Mouse (Mus musculus) limb, embryonic 12.5 days (tissue): Measurements from ENCODE around the gene Hydin. TPM values are rescaled to one million over a fixed set of nuclear protein-coding genes. Genes with fewer than 3 reads are reported as not detected.

Experiments
- ATAC-seq: fragments of 200-750 bp; cut with Nextera tagmentation; 2 replicates; pipeline ENCODE4 v1.8.0; 2017; ENCODE audit warnings: low read depth, moderate TSS enrichment; ENCODE audit not compliant: insufficient number of reproducible peaks, insufficient read depth, low FRiP score, low TSS enrichment
- H3K27ac ChIP-seq: fragments of 300-500 bp; sonication (generic); 2 replicates; pipeline ENCODE4 v1.5.1; 2016; ENCODE audit warnings: mild to moderate bottlenecking, moderate library complexity
- H3K27me3 ChIP-seq: fragments of 300-500 bp; sonication (generic); 2 replicates; pipeline ENCODE4 v1.6.1; 2016; ENCODE audit warnings: mild to moderate bottlenecking, moderate library complexity
- H3K36me3 ChIP-seq: fragments of 300-500 bp; sonication (generic); 2 replicates; pipeline ENCODE4 v1.6.1; 2016; ENCODE audit warnings: mild to moderate bottlenecking, moderate library complexity
- H3K4me1 ChIP-seq: fragments of 300-500 bp; sonication (generic); replicated peaks from 2 replicates; pipeline ENCODE4 v1.6.1; 2016
- H3K4me2 ChIP-seq: fragments of 300-500 bp; sonication (generic); 2 replicates; pipeline ENCODE4 v1.6.1; 2016; ENCODE audit warnings: mild to moderate bottlenecking, moderate library complexity
- H3K4me3 ChIP-seq: fragments of 300-500 bp; sonication (generic); replicated peaks from 2 replicates; pipeline ENCODE4 v1.5.1; 2016; ENCODE audit warnings: mild to moderate bottlenecking
- H3K9ac ChIP-seq: fragments of 300-500 bp; sonication (generic); replicated peaks from 2 replicates; pipeline ENCODE4 v1.6.1; 2016; ENCODE audit warnings: mild to moderate bottlenecking, moderate library complexity
- H3K9me3 ChIP-seq: fragments of 300-500 bp; sonication (generic); 2 replicates; pipeline ENCODE4 v1.6.1; 2016; ENCODE audit warnings: mild to moderate bottlenecking, moderate library complexity
- WGBS: fragments of 180-500 bp; shearing (Covaris S2); methylation state at CpG from one replicate; pipeline ENCODE4 v1.1.7; 2016; 5-methylcytosine and 5-hydroxymethylcytosine counted together
- polyA plus RNA-seq: library from polyadenylated mRNA; unstranded; fragments of >200 nt; fragmentation: Nextera tagmentation; extraction: Ambion mirVana; gene quantifications from 2 replicates; pipeline ENCODE4 v1.2.1, GENCODE M21; 2016

The Hydin gene
- polyA plus RNA-seq, 1 experiment from 2014 or later: 0.16 TPM

- no peaks in the 10 kb centered on the region for H3K4me1 ChIP-seq
- 78% methylated on average over 2 of the region's 2 CpGs for WGBS
- H3K9ac ChIP-seq: no peak overlapping the region
- H3K9me3 ChIP-seq: no peaks in the 10 kb centered on the region
- ATAC-seq: no peak
- no peaks in the 10 kb centered on the region for H3K36me3 ChIP-seq
- no peaks in the 10 kb centered on the region for H3K27me3 ChIP-seq
- H3K27ac ChIP-seq: no peak overlapping the region
- no peak overlapping the region for H3K4me3 ChIP-seq
- no peak overlapping the region for H3K4me2 ChIP-seq
These were observed 177.5 kb downstream of the Hydin start for GRCm38 (mm10) chr8:110444276-110444675.

- Histone ChIP-seq H3K27me3 (no peaks in the 10 kb centered on the region), H3K9ac (no peak overlapping the region), H3K4me3 (no peak overlapping the region), H3K36me3 (no peaks in the 10 kb centered on the region), H3K9me3 (no peaks in the 10 kb centered on the region), H3K4me2 (no peak overlapping the region), H3K27ac (no peak overlapping the region), H3K4me1 (no peaks in the 10 kb centered on the region)
- no peak for ATAC-seq
- 94% methylated on average over 6 of the region's 6 CpGs for WGBS
These were observed 183.7 kb downstream of the Hydin start for GRCm38 (mm10) chr8:110450463-110450862.

- 84% methylated on average over 4 of the region's 4 CpGs for WGBS
- no peak overlapping the region for H3K9ac ChIP-seq
- no peak overlapping the region for H3K4me2 ChIP-seq
These were observed 187.7 kb downstream of the Hydin start for GRCm38 (mm10) chr8:110454466-110454865.

GRCm38 (mm10) chr8:110457424-110457823, 190.6 kb downstream of the Hydin start:
- H3K27me3 ChIP-seq: no peaks in the 10 kb centered on the region
- ATAC-seq: no peak
- no peaks in the 10 kb centered on the region for H3K4me1 ChIP-seq
- no peak overlapping the region for H3K4me3 ChIP-seq
- H3K9me3 ChIP-seq: no peaks in the 10 kb centered on the region
- H3K4me2 ChIP-seq: no peak overlapping the region
- no peak overlapping the region for H3K9ac ChIP-seq
- H3K36me3 ChIP-seq: no peaks in the 10 kb centered on the region
- H3K27ac ChIP-seq: no peak overlapping the region
- WGBS: 82% methylated on average over 4 of the region's 4 CpGs

More at GRCm38 (mm10) chr8:110454466-110454865, 187.7 kb downstream of the Hydin start:
- Histone ChIP-seq H3K4me3 (no peak overlapping the region), H3K27ac (no peak overlapping the region), H3K9me3 (no peaks in the 10 kb centered on the region), H3K36me3 (no peaks in the 10 kb centered on the region), H3K4me1 (no peaks in the 10 kb centered on the region), H3K27me3 (no peaks in the 10 kb centered on the region)
- ATAC-seq: no peak

DNA sequence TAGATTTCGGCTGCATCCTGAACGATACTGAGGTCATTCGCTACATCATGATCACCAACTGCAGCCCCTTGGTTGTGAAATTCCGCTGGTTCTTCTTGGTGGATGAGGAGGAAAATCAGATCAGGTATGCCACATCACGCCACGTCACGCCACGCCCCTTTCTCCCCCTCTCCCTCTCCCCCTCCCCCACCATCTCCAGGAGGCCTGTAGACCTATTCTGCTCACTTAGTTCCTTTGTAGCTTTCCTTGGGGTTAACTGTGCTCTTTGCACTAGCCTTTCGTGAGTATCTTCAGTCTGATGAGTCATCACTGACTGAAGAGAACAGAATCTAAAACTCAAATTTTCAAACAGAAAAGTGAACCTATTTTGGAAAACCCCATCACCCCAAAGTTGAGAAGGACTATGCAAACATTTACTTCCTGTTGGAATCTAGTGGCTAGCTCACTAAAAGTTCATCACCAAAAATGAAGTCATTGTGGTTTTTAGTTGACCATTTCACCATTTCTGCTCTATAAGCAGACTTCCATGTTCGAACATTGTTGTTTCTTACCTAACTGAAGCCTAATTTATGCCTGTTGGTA, 195.9 kb downstream of the Hydin start:
- Histone ChIP-seq H3K9ac (no peak overlapping the region), H3K27ac (no peak overlapping the region), H3K4me2 (no peak overlapping the region), H3K4me3 (no peak overlapping the region), H3K27me3 (no peaks in the 10 kb centered on the region; the same call in 1 of the 2 replicates), H3K4me1 (no peaks in the 10 kb centered on the region), H3K36me3 (no peaks in the 10 kb centered on the region), H3K9me3 (no peaks in the 10 kb centered on the region)
- ATAC-seq: no peak
- 91% methylated on average over 10 of the region's 10 CpGs for WGBS

DNA sequence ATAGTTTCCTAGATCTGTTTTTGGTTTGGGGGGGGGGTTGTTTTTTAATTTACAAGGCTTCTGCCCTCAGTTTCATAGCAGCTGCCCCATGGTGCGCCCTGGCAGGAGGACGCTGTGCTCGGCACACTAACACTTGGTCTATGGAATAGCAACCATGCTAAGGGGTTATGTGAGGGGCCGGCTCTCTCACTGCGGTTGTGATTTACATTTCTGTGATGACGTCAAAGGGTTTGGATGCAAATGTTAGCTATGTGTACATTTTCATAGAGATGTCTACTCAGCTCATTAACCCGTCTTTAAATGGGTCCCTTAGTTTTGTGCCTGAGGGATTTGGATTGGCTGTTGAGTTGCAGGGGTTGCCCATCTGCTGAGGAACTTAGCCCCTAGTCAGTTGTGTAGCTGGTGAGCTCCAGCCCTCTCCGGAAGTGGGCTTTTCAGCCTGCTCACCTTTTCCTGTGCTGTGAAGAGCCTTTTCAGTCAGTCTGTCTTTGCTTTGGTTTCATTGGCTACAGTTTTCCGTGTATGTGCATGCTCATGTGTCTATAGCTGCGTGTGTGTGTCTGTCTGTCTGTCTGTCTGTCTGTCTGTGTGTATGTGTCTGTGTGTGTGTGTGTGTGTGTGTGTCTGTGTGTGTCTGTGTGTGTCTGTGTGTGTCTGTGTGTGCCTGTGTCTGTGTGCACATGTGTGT, 197.1 kb downstream of the Hydin start:
- Histone ChIP-seq H3K27me3 (no peaks in the 10 kb centered on the region; the same call in 1 of the 2 replicates), H3K4me2 (no peak overlapping the region), H3K9me3 (no peaks in the 10 kb centered on the region), H3K36me3 (no peaks in the 10 kb centered on the region), H3K9ac (no peak overlapping the region), H3K4me3 (no peak overlapping the region), H3K27ac (no peak overlapping the region), H3K4me1 (no peaks in the 10 kb centered on the region)
- WGBS: 87% methylated on average over 10 of the region's 10 CpGs
- ATAC-seq: no peak

DNA sequence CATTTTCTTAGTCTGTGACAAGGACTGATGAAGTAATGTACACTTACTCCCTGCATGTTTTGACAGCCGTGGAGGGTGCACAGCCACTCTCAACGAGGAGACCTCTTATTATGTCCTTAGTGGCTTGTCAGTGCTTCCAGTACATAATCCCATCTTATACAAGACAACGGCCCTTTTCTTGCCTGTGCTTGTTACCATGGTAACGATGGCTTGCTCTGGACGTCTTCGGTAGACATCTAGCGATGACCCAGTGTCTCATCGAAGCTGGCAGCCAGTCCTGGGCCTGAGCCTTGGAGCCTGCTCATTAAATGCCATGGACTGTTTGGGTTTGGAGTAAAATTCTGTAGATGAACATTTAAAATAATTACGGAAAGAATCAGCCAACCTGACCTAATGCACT, 198.8 kb downstream of the Hydin start:
- WGBS: 82% methylated on average over 9 of the region's 9 CpGs
- Histone ChIP-seq H3K36me3 (no peaks in the 10 kb centered on the region), H3K4me2 (no peak overlapping the region), H3K9me3 (no peaks in the 10 kb centered on the region), H3K27me3 (no peaks in the 10 kb centered on the region; the same call in 1 of the 2 replicates), H3K9ac (no peak overlapping the region), H3K27ac (no peak overlapping the region), H3K4me1 (no peaks in the 10 kb centered on the region), H3K4me3 (no peak overlapping the region)
- no peak for ATAC-seq

- no peaks in the 10 kb centered on the region for H3K36me3 ChIP-seq
- no peak overlapping the region for H3K4me2 ChIP-seq
- 82% methylated on average over 6 of the region's 6 CpGs for WGBS
- no peaks in the 10 kb centered on the region for H3K27me3 ChIP-seq
- no peak for ATAC-seq
- H3K4me3 ChIP-seq: no peak overlapping the region
- H3K4me1 ChIP-seq: peaks cover 8% of the 10 kb centered on the region
- no peak overlapping the region for H3K9ac ChIP-seq
- no peak overlapping the region for H3K27ac ChIP-seq
- H3K9me3 ChIP-seq: no peaks in the 10 kb centered on the region
These were observed 210.5 kb downstream of the Hydin start for GRCm38 (mm10) chr8:110477256-110477655.

- no peak overlapping the region for H3K9ac ChIP-seq
- no peak overlapping the region for H3K4me3 ChIP-seq
- H3K27ac ChIP-seq: no peak overlapping the region
- peaks cover 16% of the 10 kb centered on the region for H3K4me1 ChIP-seq
- no peaks in the 10 kb centered on the region for H3K27me3 ChIP-seq
- 33% methylated on average over 6 of the region's 6 CpGs for WGBS
- no peak for ATAC-seq
- H3K36me3 ChIP-seq: no peaks in the 10 kb centered on the region
- H3K9me3 ChIP-seq: no peaks in the 10 kb centered on the region
- no peak overlapping the region for H3K4me2 ChIP-seq
These were observed 211.8 kb downstream of the Hydin start for GRCm38 (mm10) chr8:110478576-110478975.

DNA sequence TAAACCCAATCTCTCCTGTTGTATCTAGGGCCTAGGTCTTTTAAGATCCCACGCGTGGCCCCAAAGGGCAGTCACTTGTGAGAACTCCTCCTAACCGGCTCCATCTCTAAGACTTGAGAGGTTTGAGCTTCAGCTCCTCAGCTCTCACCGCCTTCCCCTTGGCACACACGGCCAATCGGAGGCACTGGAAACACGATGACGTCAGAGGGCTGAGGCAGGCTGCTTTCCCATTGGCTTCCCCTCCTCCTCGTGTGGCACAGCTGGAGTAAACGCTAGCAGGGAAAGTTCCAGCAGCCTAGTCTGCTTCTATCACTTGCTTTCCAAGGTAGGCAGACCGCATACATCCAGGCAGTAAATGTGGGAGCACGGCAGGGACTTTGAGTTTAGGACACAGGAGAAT, 212.6 kb downstream of the Hydin start:
- no peaks in the 10 kb centered on the region for H3K9me3 ChIP-seq
- no peak overlapping the region for H3K9ac ChIP-seq
- 66% methylated on average over 12 of the region's 12 CpGs for WGBS
- H3K36me3 ChIP-seq: no peaks in the 10 kb centered on the region
- H3K4me3 ChIP-seq: no peak overlapping the region
- no peak overlapping the region for H3K27ac ChIP-seq
- ATAC-seq: no peak
- peaks cover 16% of the 10 kb centered on the region for H3K4me1 ChIP-seq
- H3K4me2 ChIP-seq: no peak overlapping the region
- H3K27me3 ChIP-seq: no peaks in the 10 kb centered on the region

GRCm38 (mm10) chr8:110482275-110482674, 215.5 kb downstream of the Hydin start:
- H3K4me2 ChIP-seq: no peak overlapping the region
- no peaks in the 10 kb centered on the region; the same call in 1 of the 2 replicates for H3K27me3 ChIP-seq
- no peak overlapping the region for H3K4me3 ChIP-seq
- no peaks in the 10 kb centered on the region for H3K9me3 ChIP-seq
- no peak for ATAC-seq
- 38% methylated on average over 3 of the region's 3 CpGs for WGBS
- H3K4me1 ChIP-seq: peaks cover 16% of the 10 kb centered on the region
- H3K27ac ChIP-seq: no peak overlapping the region
- no peaks in the 10 kb centered on the region for H3K36me3 ChIP-seq
- no peak overlapping the region for H3K9ac ChIP-seq

DNA sequence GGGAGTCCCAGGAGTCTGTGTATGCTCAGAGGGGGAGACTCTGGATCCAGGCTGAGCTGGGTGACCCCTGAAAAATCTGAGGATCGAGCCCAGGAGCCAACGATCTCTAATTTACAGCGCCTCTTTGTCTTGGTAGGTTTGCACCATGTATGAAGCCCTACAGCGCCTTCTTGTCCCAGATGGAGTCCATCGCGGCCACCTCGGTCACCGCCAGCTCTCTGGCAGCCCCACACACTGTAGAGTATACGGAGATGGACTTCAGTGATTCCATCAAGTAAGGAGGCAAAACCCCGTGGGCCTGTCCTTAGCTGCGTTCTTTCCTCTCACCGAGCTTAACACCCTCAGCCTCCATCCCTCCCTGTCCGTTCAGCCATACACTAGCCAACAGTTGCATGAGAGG, 218.5 kb downstream of the Hydin start:
- H3K27ac ChIP-seq: no peak overlapping the region
- H3K9ac ChIP-seq: no peak overlapping the region
- no peak for ATAC-seq
- WGBS: 93% methylated on average over 13 of the region's 13 CpGs
- H3K4me3 ChIP-seq: no peak overlapping the region
- H3K4me2 ChIP-seq: no peak overlapping the region
- no peaks in the 10 kb centered on the region; the same call in 1 of the 2 replicates for H3K27me3 ChIP-seq
- no peaks in the 10 kb centered on the region for H3K36me3 ChIP-seq
- H3K9me3 ChIP-seq: 0 out of 2 replicates have a peak, but pooled peaks cover 3% of the 10 kb centered on the region
- peaks cover 16% of the 10 kb centered on the region for H3K4me1 ChIP-seq
